Mouse (Mus musculus): ENCODE measurements at regions not wholly inside any gene's neighbourhood (a gene's known extent, or its start where the extent isn't known, plus 50 kb on each side); places are given as distances from the start of the nearest gene placed in this dataset.
"Not testable (repeated sequence)": the region's sequence is repeated elsewhere in the genome, so short reads cannot be mapped to it uniquely, and the experiment has no call there.

- in situ Hi-C loops (cut with MseI, MboI): no loop called here
Observed at GRCm38 (mm10) chr7:138501347-138502014, 104.0 kb upstream of the Tcerg1l start.

- in situ Hi-C loops (cut with MseI, MboI): no loop called here
Observed at GRCm38 (mm10) chr7:138497771-138498170, 100.2 kb upstream of the Tcerg1l start.

- in situ Hi-C loops (cut with MseI, MboI): no loop called here
Observed at GRCm38 (mm10) chr7:138497202-138497601, 99.7 kb upstream of the Tcerg1l start.

DNA sequence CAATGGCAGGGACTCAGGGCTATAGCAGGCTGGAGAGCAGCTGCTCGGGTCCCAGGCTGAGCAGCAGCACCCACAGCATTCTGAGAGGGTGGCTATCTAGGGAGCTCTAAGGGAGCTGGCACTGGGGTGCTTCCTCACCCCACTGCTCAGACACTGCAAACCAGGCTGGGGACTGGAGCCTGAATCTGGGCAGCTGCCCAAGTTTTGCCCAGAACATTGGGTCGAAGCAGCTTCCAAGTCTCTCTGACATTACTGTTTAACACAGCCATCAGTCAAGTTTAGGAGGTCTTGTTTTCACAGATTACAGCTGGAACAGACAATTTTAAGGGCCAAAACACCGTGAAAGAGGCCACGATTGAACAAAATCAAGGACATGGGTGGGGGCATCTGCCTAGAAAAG, 96.1 kb upstream of the Tcerg1l start:
- in situ Hi-C loops (cut with MseI, MboI): no loop called here

DNA sequence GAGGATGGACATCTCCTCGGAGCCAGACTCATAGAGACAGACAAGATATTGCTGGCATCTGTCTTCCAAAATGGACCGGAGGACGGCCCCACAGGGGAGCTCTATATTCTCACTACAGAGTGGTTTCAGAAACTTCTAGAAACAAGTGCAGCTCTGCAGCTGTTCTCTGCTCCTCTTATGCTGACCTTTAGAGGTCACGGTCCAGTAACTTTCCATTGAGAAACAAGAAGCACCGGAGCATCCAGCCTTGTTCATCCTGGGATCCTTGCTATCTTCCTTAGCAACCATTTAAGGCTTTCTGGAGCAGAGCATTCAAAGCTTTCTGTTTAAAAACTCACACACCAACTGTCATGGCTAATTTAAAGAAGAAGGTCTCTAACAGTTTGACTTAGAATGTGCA, 94.7 kb upstream of the Tcerg1l start:
- in situ Hi-C loops (cut with MseI, MboI): no loop called here

GRCm38 (mm10) chr7:138489471-138489870, 91.9 kb upstream of the Tcerg1l start:
- in situ Hi-C loops (cut with MseI, MboI): no loop called here

DNA sequence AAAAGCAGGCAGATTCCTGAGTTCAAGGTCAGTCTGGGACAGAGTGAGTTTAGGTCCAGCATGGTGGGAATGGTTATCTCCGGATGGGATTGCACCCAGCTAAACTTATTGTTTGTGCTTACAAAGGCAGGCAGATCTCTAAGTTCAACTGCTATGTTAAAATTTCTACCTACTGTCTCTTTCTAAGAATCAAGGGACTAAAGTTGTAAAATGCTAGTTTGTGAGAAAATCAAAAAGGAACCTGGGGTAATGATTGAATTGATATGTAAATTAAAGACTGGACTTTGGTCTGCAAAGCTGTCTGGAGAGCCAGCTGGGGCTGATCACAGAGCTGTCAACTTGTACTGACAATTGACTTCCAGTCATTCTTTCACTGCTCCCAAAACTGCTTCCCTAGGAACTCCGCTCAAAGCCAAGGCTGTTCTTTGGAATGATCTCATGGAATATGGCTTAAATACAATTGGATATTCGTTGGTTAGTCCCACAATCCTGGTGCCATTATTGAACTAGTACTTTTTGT, 90.7 kb upstream of the Tcerg1l start:
- in situ Hi-C loops (cut with MseI, MboI): no loop called here

- in situ Hi-C loops (cut with MseI, MboI): no loop called here
Observed at GRCm38 (mm10) chr7:138472891-138473455, 75.4 kb upstream of the Tcerg1l start.

DNA sequence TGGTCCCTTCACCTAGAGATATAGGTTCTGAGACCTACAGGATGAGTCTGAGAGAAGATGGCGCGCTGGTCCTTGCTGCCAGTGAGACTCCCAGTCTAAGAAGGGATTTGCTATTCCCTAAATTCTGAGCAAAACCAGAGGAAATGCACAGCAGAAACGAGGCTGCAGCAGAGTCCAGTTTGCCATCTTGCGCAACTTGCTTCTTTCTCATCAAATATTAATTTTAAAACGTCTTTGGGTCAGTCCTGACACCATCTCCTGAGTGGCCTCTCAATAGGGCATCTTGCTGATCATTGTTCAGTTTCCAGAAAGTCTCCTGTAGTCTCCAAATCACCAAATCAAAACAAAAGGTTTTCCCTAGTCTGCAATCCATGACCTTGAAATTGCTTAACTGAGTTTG, 74.8 kb upstream of the Tcerg1l start:
- in situ Hi-C loops (cut with MseI, MboI): no loop called here

DNA sequence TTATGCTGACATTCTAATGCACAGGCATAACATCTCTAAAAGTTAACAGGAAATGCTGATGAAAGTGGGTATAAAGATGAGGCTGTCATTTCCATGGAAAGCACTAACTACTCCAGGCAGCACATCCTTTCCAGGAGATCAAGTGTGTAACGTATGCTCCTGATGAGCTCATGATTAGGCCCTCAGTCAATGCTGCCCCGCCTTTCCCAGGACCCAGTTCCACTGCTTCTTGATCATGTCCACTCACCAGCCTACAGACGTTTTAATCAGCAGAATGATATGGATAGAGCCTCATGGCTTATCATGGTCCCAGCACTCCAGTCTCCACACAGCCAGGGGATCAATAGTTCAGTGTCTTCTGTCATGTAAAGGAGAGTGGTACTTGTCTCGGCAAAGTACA, 71.7 kb upstream of the Tcerg1l start:
- in situ Hi-C loops (cut with MseI, MboI): no loop called here

DNA sequence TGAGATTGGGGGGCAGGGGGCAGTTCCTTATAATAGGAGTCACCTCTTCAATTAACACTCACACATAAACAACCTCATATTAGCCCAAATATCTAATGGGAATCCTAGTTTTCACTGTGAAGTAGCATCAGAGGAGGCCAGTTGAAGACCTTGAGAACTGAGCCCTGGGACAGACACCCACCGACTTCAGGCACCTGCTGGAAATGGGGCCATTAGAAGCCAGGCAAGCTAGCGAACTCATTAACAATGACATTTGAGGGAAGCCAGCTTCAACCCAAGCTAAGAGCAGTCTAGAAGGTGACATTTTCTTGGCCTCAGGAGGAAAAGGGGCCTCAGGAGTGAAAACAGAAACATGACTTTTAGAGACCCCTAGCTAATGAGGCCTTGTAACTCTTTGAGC, 70.9 kb upstream of the Tcerg1l start:
- in situ Hi-C loops (cut with MseI, MboI): no loop called here

DNA sequence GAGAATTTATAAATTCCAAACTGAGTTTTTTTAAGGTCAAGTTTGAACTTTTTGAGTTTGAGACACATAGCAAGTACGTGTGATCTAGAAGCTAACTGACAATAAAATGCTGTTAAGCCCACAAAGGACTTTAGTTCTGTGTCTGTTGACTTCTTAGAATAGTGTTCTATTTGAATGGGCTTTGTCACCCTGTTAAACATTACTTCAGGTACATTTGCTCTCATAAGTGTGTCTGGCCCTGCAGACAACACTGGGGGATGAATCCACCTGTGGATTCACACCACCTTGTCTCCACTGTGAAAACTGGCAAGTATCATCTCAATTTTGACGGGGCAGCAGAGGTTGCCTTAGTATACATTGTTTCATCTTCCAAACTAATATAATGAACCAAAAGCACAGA, 70.5 kb upstream of the Tcerg1l start:
- in situ Hi-C loops (cut with MseI, MboI): no loop called here

DNA sequence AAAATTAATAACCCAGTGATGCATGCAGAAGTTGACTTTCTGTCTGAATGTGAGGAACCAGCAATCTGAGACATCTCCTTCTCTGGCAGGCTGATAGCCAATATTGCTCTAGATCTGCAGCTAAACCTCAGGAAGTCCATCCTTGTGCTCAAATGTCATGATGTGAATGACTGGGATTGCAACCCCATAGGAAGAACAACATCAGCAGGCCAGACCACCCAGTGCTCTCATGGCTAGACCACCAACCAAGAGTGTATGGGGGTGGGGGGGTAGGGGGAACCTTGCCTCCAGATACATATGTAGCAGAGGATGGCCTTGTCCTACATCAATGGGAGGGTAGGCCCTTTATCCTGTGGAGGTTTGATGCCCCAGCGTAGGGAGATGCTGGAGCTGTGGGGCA, 69.9 kb upstream of the Tcerg1l start:
- in situ Hi-C loops (cut with MseI, MboI): no loop called here

DNA sequence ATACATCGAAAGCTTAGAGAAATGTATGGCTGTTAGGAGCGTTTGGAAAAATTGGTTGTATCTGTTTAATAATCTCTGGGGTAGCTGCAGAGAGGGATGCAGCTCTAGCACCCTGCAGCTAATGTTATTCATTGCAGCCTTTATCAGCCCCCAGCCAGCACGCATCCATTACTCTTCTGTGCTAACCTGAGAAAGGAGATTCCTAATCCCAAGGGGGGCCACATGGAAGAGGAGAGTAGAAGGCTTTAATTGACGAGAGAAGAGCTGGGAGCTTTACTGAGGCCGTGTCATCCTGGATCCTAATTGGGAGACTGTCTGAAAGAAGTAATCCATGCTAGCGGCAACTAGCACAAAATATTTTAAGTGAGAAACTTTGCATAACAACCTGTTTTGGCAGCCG, 60.4 kb upstream of the Tcerg1l start:
- in situ Hi-C loops (cut with MseI, MboI): no loop called here

DNA sequence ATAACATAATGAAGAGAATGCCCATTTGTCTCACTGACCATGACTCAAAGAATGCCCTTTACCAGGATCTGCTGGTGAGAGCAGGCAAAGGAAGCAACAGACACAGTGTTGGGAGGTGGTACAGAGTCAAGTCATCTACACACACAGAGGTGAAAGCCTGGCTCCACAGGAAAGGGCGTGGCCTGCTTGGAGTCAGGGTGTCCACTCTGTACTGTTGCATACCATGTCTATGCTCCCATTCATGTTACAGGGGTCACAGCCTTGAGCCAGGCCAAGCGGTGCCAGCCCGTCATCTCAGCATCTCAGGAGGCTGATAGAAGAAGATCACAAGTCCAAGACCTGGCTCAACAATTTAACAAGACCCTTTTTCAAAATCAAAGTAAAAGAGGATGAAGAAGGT, 57.8 kb upstream of the Tcerg1l start:
- in situ Hi-C loops (cut with MseI, MboI): no loop called here

- in situ Hi-C loops (cut with MseI, MboI): not testable (repeated sequence)
Observed at GRCm38 (mm10) chr7:138454498-138455225, 57.1 kb upstream of the Tcerg1l start.

- in situ Hi-C loops (cut with MseI, MboI): no loop called here
Observed at GRCm38 (mm10) chr7:138451321-138451720, 53.8 kb upstream of the Tcerg1l start.

DNA sequence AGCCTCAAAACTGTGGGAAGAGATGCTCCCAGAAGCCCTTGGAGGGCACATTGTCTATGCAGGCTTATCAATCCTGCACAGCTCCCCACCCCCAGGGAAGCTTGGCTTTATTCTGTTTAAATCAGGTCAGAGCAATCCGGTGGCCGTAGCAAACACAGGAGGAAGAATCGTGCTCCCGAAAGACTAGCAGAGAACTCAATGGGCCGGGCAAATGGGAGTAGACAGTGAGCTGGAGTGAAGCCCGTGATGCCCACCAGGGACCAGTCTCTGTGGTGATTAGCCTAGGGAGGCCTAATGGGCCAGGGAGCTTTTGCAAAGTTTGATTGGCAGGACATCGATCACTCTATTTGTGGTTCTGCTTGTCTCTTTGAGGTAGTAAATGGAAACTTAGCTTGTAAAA, 51.0 kb upstream of the Tcerg1l start:
- in situ Hi-C loops (cut with MseI, MboI): no loop called here
